Mouse (Mus musculus): Measurements from ENCODE around the gene Top3b. TPM values are rescaled to one million over a fixed set of nuclear protein-coding genes. Genes with fewer than 3 reads are reported as not detected.
A peak's percentile ranks its signal among the peaks of the same experiment; 100 is the strongest.

Top3b gene
- polyA plus RNA-seq, 2 experiments = 22.5 to 25.4 TPM

DNA sequence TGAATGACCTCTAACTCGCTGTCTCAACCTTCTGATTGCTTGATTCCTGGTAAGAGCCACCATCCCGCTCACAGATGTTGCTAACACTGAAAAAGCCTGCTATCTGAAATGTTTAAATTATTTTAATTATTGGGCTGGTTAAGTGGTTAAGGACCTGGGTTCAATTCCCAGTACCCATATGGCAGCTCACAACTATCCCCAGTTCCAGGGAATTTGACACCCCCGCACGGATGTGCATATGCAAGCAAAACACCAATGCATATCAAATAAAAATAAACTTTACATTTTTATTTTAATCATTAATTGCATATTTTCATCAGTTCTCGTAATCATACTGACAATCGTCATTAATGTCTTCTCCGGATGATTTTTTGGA lies 307 bp upstream of the Top3b start:
- peaks cover 0 to 5% of the 10 kb centered on the region in 2 experiments; a peak in 2 of 4 replicates for H3K4me1 ChIP-seq (replicated peaks; ENCODE audit: control insufficient read depth in 2 of 2, insufficient read depth in 2 of 2, low read length in 1 of 2)
- no peak overlapping the region for H3K27ac ChIP-seq
- peak overlapping the region; percentile 95 for H3K9ac ChIP-seq (replicated peaks)
- 32% methylated on average over 7 of the region's 7 CpGs for WGBS (ENCODE audit: insufficient replicate concordance)
- no peak for TF ChIP-seq EP300 (IDR thresholded peaks at IDR 0.05; ENCODE audit: low read depth)
- no peak for TF ChIP-seq CTCF (IDR thresholded peaks at IDR 0.05; ENCODE audit: low read depth)
- H3K9me3 ChIP-seq (ENCODE audit: control insufficient read depth, low read length) = no peaks in the 10 kb centered on the region
- no peak for DNase-seq (ENCODE audit: low read depth in 3 of 3, low spot score in 3 of 3)
- H3K27me3 ChIP-seq (ENCODE audit: control insufficient read depth, insufficient read depth, low read length) = no peaks in the 10 kb centered on the region
- peak overlapping the region; percentile 69 to 97 for H3K4me3 ChIP-seq (ENCODE audit: insufficient read depth in 1 of 2, low read depth in 2 of 2, low read length in 2 of 2)
- no peaks in the 10 kb centered on the region for H3K36me3 ChIP-seq (replicated peaks; ENCODE audit: control insufficient read depth, insufficient read depth, low read depth)
- ATAC-seq (ENCODE audit: insufficient read depth) = no peak
- H3K4me2 ChIP-seq (ENCODE audit: low read depth) = peak overlapping the region; percentile 67

DNA sequence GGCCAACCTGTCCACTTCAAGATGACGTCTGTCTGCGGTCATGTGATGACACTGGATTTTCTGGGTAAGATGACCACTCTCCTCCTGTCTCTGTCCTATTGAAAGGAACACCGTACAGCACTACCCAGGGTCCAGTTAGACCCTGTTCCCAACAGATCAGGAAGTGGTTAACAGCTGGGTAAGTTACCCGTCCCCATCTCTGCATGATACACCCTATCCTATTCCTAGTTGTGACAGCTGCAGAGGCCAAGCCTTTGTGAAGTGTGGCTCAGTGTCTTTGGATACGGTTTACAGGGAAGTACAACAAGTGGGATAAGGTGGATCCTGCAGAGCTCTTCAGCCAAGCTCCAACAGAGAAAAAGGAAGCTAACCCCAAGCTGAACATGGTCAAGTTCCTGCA lies 8.5 kb downstream of the Top3b start:
- H3K4me3 ChIP-seq (ENCODE audit: insufficient read depth in 1 of 2, low read depth in 2 of 2, low read length in 2 of 2) = no peak overlapping the region
- TF ChIP-seq CTCF (IDR thresholded peaks at IDR 0.05; ENCODE audit: low read depth) (no peak), EP300 (IDR thresholded peaks at IDR 0.05; ENCODE audit: low read depth) (no peak)
- DNase-seq (ENCODE audit: low read depth in 3 of 3, low spot score in 3 of 3) = no peak
- WGBS (ENCODE audit: insufficient replicate concordance) = 68% methylated on average over 5 of the region's 5 CpGs
- no peak overlapping the region for H3K9ac ChIP-seq (replicated peaks)
- H3K4me1 ChIP-seq (replicated peaks; ENCODE audit: control insufficient read depth in 2 of 2, insufficient read depth in 2 of 2, low read length in 1 of 2) = no peaks in the 10 kb centered on the region
- no peak overlapping the region for H3K4me2 ChIP-seq (ENCODE audit: low read depth)
- peaks cover 51% of the 10 kb centered on the region for H3K36me3 ChIP-seq (replicated peaks; ENCODE audit: control insufficient read depth, insufficient read depth, low read depth)
- ATAC-seq (ENCODE audit: insufficient read depth) = no peak
- H3K9me3 ChIP-seq (ENCODE audit: control insufficient read depth, low read length) = no peaks in the 10 kb centered on the region
- no peaks in the 10 kb centered on the region for H3K27me3 ChIP-seq (ENCODE audit: control insufficient read depth, insufficient read depth, low read length)
- no peak overlapping the region for H3K27ac ChIP-seq

DNA sequence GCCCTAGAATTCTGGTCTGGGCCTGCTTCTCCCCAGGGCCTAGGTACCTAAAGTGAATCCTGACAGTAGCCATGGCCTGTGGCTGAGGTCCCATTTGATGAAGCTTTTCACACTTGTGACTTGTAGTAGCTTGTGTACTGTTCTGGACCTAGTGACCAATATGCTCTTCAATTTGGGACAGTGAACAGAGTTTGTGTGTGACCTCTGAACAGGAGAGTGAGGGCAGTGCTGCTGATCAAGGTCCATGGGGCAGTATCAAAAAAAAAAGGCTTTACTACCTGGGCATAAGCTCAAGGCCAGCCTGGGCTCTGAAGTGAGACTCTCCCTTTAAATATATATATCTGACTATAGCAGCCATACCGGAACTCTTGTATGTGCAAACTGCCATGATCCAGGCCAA lies 17.8 kb downstream of the Top3b start:
- WGBS (ENCODE audit: insufficient replicate concordance) = 89% methylated on average over 1 of the region's 1 CpGs
- Histone ChIP-seq H3K4me2 (ENCODE audit: low read depth) (no peak overlapping the region), H3K27ac (no peak overlapping the region), H3K9ac (replicated peaks) (no peak overlapping the region), H3K4me3 (ENCODE audit: insufficient read depth in 1 of 2, low read depth in 2 of 2, low read length in 2 of 2) (no peak overlapping the region), H3K9me3 (ENCODE audit: control insufficient read depth, low read length) (no peaks in the 10 kb centered on the region), H3K36me3 (replicated peaks; ENCODE audit: control insufficient read depth, insufficient read depth, low read depth) (peaks cover 53% of the 10 kb centered on the region), H3K4me1 (replicated peaks; ENCODE audit: control insufficient read depth in 2 of 2, insufficient read depth in 2 of 2, low read length in 1 of 2) (no peaks in the 10 kb centered on the region), H3K27me3 (ENCODE audit: control insufficient read depth, insufficient read depth, low read length) (no peaks in the 10 kb centered on the region)
- DNase-seq (ENCODE audit: low read depth in 3 of 3, low spot score in 3 of 3) = no peak
- no peak for ATAC-seq (ENCODE audit: insufficient read depth)
- TF ChIP-seq CTCF (IDR thresholded peaks at IDR 0.05; ENCODE audit: low read depth) (no peak), EP300 (IDR thresholded peaks at IDR 0.05; ENCODE audit: low read depth) (no peak)

DNA sequence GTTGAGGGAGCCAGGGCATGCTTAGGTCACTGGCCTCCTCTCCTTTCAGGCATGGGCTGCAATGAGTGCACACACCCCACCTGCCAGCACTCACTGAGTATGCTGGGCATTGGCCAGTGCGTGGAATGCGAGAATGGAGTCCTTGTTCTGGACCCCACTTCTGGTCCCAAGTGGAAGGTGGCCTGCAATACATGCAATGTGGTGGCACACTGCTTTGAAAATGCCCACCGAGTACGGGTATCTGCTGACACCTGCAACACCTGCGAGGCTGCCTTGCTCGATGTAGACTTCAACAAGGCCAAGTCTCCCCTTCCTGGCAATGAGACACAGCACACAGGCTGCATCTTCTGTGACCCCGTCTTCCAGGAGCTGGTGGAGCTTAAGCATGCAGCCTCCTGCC lies 21.8 kb downstream of the Top3b start:
- H3K27me3 ChIP-seq (ENCODE audit: control insufficient read depth, insufficient read depth, low read length) = no peaks in the 10 kb centered on the region
- no peak overlapping the region for H3K4me2 ChIP-seq (ENCODE audit: low read depth)
- ATAC-seq (ENCODE audit: insufficient read depth) (no peak), DNase-seq (ENCODE audit: low read depth in 3 of 3, low spot score in 3 of 3) (no peak)
- H3K36me3 ChIP-seq (replicated peaks; ENCODE audit: control insufficient read depth, insufficient read depth, low read depth) = peaks cover 29% of the 10 kb centered on the region
- WGBS (ENCODE audit: insufficient replicate concordance) = 86% methylated on average over 7 of the region's 7 CpGs
- peaks cover 6 to 7% of the 10 kb centered on the region in 2 experiments for H3K4me1 ChIP-seq (replicated peaks; ENCODE audit: control insufficient read depth in 2 of 2, insufficient read depth in 2 of 2, low read length in 1 of 2)
- TF ChIP-seq CTCF (IDR thresholded peaks at IDR 0.05; ENCODE audit: low read depth) (no peak), EP300 (IDR thresholded peaks at IDR 0.05; ENCODE audit: low read depth) (no peak)
- H3K9me3 ChIP-seq (ENCODE audit: control insufficient read depth, low read length) = no peaks in the 10 kb centered on the region
- no peak overlapping the region for H3K27ac ChIP-seq
- H3K9ac ChIP-seq (replicated peaks) = no peak overlapping the region
- no peak overlapping the region for H3K4me3 ChIP-seq (ENCODE audit: insufficient read depth in 1 of 2, low read depth in 2 of 2, low read length in 2 of 2)

DNA sequence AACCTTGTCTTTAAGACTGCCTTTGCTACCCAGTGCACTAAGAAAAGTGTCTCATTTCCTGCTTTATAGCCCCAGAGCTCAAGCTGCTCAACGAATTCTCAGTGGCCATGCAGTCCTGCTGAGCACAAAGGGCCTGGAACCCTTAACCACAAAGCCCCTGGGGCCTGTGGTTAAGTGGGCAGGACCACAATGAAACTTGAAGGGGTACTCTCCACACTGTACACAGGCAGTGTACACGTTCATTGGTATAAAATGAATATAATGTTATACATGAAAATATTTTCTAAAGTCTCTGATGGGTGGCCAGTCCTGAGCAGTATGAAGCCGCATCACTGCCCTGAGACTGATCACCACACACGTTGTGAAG lies 25.5 kb downstream of the Top3b start:
- H3K36me3 ChIP-seq (replicated peaks; ENCODE audit: control insufficient read depth, insufficient read depth, low read depth) = peaks cover 7% of the 10 kb centered on the region
- H3K9me3 ChIP-seq (ENCODE audit: control insufficient read depth, low read length) = no peaks in the 10 kb centered on the region
- peak overlapping the region; percentile 88 for H3K4me2 ChIP-seq (ENCODE audit: low read depth)
- no peak for TF ChIP-seq EP300 (IDR thresholded peaks at IDR 0.05; ENCODE audit: low read depth)
- no peak for TF ChIP-seq CTCF (IDR thresholded peaks at IDR 0.05; ENCODE audit: low read depth)
- 8% methylated on average over 4 of the region's 4 CpGs for WGBS (ENCODE audit: insufficient replicate concordance)
- H3K9ac ChIP-seq (replicated peaks) = 0 out of 2 replicates have a peak overlapping the region, but pooled peaks have one; percentile 32
- ATAC-seq (ENCODE audit: insufficient read depth) = no peak; the same call in 1 of the 2 replicates
- H3K4me3 ChIP-seq (ENCODE audit: insufficient read depth in 1 of 2, low read depth in 2 of 2, low read length in 2 of 2) = peak overlapping the region in 1 of 2 experiments; percentile 65; a peak in 1 of 4 replicates
- no peaks in the 10 kb centered on the region for H3K27me3 ChIP-seq (ENCODE audit: control insufficient read depth, insufficient read depth, low read length)
- H3K27ac ChIP-seq = no peak overlapping the region
- DNase-seq (ENCODE audit: low read depth in 3 of 3, low spot score in 3 of 3) = no peak
- H3K4me1 ChIP-seq (replicated peaks; ENCODE audit: control insufficient read depth in 2 of 2, insufficient read depth in 2 of 2, low read length in 1 of 2) = peaks cover 6 to 11% of the 10 kb centered on the region in 2 experiments

All from liver, embryonic 14.5 days (tissue).